In genomic region chr8:69789731-69790130, GRCm38 (mm10) we compare ENCODE assay signal across 11 mouse cellular contexts. TPM values are rescaled to one million over a fixed set of nuclear protein-coding genes. Genes with fewer than 3 reads are reported as not detected.
DNase-seq lines count a peak whose midpoint lies in the region; ATAC-seq lines count a peak whose summit lies in the region.
"Had no signal": no experiment of that assay in that cellular context is flagged by ENCODE, and none has a peak within 500 bp of the region (broad histone marks: within the 10 kb centered on the region; RNA-seq: fewer than 3 reads in every experiment).

No protein-coding gene starts in this region.

- WGBS in heart, embryonic 16.5 days, result 58% methylated on average over 5 of the region's 5 CpGs
- 72% methylated on average over 5 of the region's 5 CpGs for WGBS in midbrain, embryonic 10.5 days
- 75% methylated on average over 5 of the region's 5 CpGs for WGBS in midbrain, embryonic 16.5 days
- WGBS in limb, embryonic 13.5 days, result 71% methylated on average over 5 of the region's 5 CpGs

- no peak overlapping the region; the same call in 1 of the 2 replicates for H3K9ac ChIP-seq in heart, embryonic 16.5 days (ENCODE audit: low read length)
- H3K9ac ChIP-seq in midbrain, embryonic 16.5 days (ENCODE audit: low read depth, low read length), result no peak overlapping the region
- H3K9ac ChIP-seq in limb, embryonic 13.5 days, result no peak overlapping the region

- H3K36me3 ChIP-seq in heart, embryonic 16.5 days (ENCODE audit: control insufficient read depth, insufficient read depth), result peaks cover 11% of the 10 kb centered on the region
- H3K36me3 ChIP-seq in midbrain, embryonic 10.5 days, result peaks cover 23% of the 10 kb centered on the region
- H3K36me3 ChIP-seq in midbrain, embryonic 16.5 days (ENCODE audit: control insufficient read depth, insufficient read depth, low read length), result peaks cover 2% of the 10 kb centered on the region; the same call in 1 of the 2 replicates
- peaks cover 20% of the 10 kb centered on the region for H3K36me3 ChIP-seq in limb, embryonic 13.5 days

- no peak overlapping the region for H3K4me3 ChIP-seq in heart, embryonic 16.5 days (ENCODE audit: low read length)
- peak overlapping the region; percentile 84 for H3K4me3 ChIP-seq in midbrain, embryonic 10.5 days
- no peak overlapping the region for H3K4me3 ChIP-seq in midbrain, embryonic 16.5 days (ENCODE audit: low read depth, low read length)
- H3K4me3 ChIP-seq in limb, embryonic 13.5 days, result peak overlapping the region; percentile 100

- no peaks in the 10 kb centered on the region for H3K27me3 ChIP-seq in heart, embryonic 16.5 days (ENCODE audit: control insufficient read depth, insufficient read depth, low read length)
- no peaks in the 10 kb centered on the region for H3K27me3 ChIP-seq in midbrain, embryonic 10.5 days (ENCODE audit: low read depth, poor library complexity, severe bottlenecking)
- no peaks in the 10 kb centered on the region for H3K27me3 ChIP-seq in midbrain, embryonic 16.5 days (ENCODE audit: control insufficient read depth, insufficient read depth, low read depth, low read length)
- H3K27me3 ChIP-seq in limb, embryonic 13.5 days, result no peaks in the 10 kb centered on the region
- H3K27me3 ChIP-seq: Patski had no signal

- no peak for ATAC-seq in heart, embryonic 16.5 days (replicated peaks; ENCODE audit: extremely low read depth, insufficient read depth, low FRiP score)
- ATAC-seq in midbrain, embryonic 16.5 days, result no peak
- no peak for ATAC-seq in limb, embryonic 13.5 days (ENCODE audit: low FRiP score, low read depth)
- ATAC-seq: Patski had no signal

- H3K4me1 ChIP-seq in heart, embryonic 16.5 days (ENCODE audit: control insufficient read depth, insufficient read depth, low read length), result peaks cover 16% of the 10 kb centered on the region
- peaks cover 34% of the 10 kb centered on the region for H3K4me1 ChIP-seq in midbrain, embryonic 10.5 days
- peaks cover 19% of the 10 kb centered on the region for H3K4me1 ChIP-seq in midbrain, embryonic 16.5 days (ENCODE audit: control insufficient read depth, insufficient read depth, low read length)
- H3K4me1 ChIP-seq in limb, embryonic 13.5 days, result peaks cover 25% of the 10 kb centered on the region

- H3K27ac ChIP-seq in heart, embryonic 16.5 days (ENCODE audit: low read length), result no peak overlapping the region
- H3K27ac ChIP-seq in midbrain, embryonic 10.5 days (replicated peaks), result no peak overlapping the region
- H3K27ac ChIP-seq in midbrain, embryonic 16.5 days (ENCODE audit: low read length), result no peak overlapping the region
- H3K27ac ChIP-seq in limb, embryonic 13.5 days, result no peak overlapping the region

- H3K9me3 ChIP-seq in heart, embryonic 16.5 days (replicated peaks; ENCODE audit: control insufficient read depth, low read length), result no peaks in the 10 kb centered on the region
- H3K9me3 ChIP-seq in midbrain, embryonic 10.5 days (replicated peaks), result no peaks in the 10 kb centered on the region
- H3K9me3 ChIP-seq in midbrain, embryonic 16.5 days (replicated peaks; ENCODE audit: control insufficient read depth, low read length, poor library complexity, severe bottlenecking), result no peaks in the 10 kb centered on the region
- H3K9me3 ChIP-seq in limb, embryonic 13.5 days, result no peaks in the 10 kb centered on the region

- no peak for DNase-seq in heart, adult 8-10 months (ENCODE audit: low spot score)
- DNase-seq in midbrain, embryonic 10.5 days (ENCODE audit: low spot score), result no peak
- DNase-seq in R1 (ENCODE audit: low read depth, low spot score), result peak; percentile 19
- DNase-seq in adrenal gland, postnatal 4 days (ENCODE audit: low spot score in 2 of 2), result no peak
- DNase-seq in gastrocnemius, adult 18-20 months (ENCODE audit: low spot score), result no peak
- DNase-seq: lung, postnatal 4 days; thymus, adult 2 months had no signal

- peak overlapping the region; percentile 76; the same call in 1 of the 2 replicates for H3K4me2 ChIP-seq in heart, embryonic 16.5 days (ENCODE audit: low read depth, low read length)
- no peak overlapping the region for H3K4me2 ChIP-seq in midbrain, embryonic 16.5 days (ENCODE audit: low read length)
- peak overlapping the region; percentile 82 for H3K4me2 ChIP-seq in limb, embryonic 13.5 days (replicated peaks)

RNA-seq across cellular contexts. Expression of gene Atp13a1, which starts 1.2 kb away (rescaled TPM):
- 29.3 TPM in 2 replicates for polyA plus RNA-seq in heart, embryonic 16.5 days (2015; fragmentation: Nextera tagmentation; extraction: Ambion mirVana)
- total RNA-seq in heart, adult 8-10 months (2022), result 10 to 100 TPM; 12.5 to 13.6 (median 13.4) TPM
- 57.1 and 58.1 TPM in 2 replicates for polyA plus RNA-seq in midbrain, embryonic 10.5 days (2016; fragmentation: Nextera tagmentation; extraction: Ambion mirVana)
- 55.5 and 57.1 TPM in 2 replicates for polyA plus RNA-seq in midbrain, embryonic 16.5 days (2015; fragmentation: Nextera tagmentation; extraction: Ambion mirVana)
- 48.6 and 52.7 TPM in 2 replicates for polyA plus RNA-seq in limb, embryonic 13.5 days (2015; fragmentation: Nextera tagmentation; extraction: Ambion mirVana)
- 10 to 100 TPM; 41.0 to 44.7 TPM for total RNA-seq in adrenal gland, postnatal 4 days (2021)
- total RNA-seq in gastrocnemius, adult 18-20 months (2021), result 1 to 10 TPM; 8.4 to 9.4 TPM

RNA-seq across cellular contexts. Expression of gene Zfp866, which starts 1.2 kb away (rescaled TPM):
- polyA plus RNA-seq in heart, embryonic 16.5 days (2015; fragmentation: Nextera tagmentation; extraction: Ambion mirVana), result 18.0 and 20.3 TPM in 2 replicates
- 10 to 100 TPM; 13.7 to 15.6 (median 15.0) TPM for total RNA-seq in heart, adult 8-10 months (2022)
- polyA plus RNA-seq in midbrain, embryonic 10.5 days (2016; fragmentation: Nextera tagmentation; extraction: Ambion mirVana), result 35.2 and 37.2 TPM in 2 replicates
- 38.8 and 44.3 TPM in 2 replicates for polyA plus RNA-seq in midbrain, embryonic 16.5 days (2015; fragmentation: Nextera tagmentation; extraction: Ambion mirVana)
- 38.2 and 38.7 TPM in 2 replicates for polyA plus RNA-seq in limb, embryonic 13.5 days (2015; fragmentation: Nextera tagmentation; extraction: Ambion mirVana)
- total RNA-seq in adrenal gland, postnatal 4 days (2021), result 10 to 100 TPM; 31.4 to 34.4 TPM
- total RNA-seq in gastrocnemius, adult 18-20 months (2021), result 10 to 100 TPM; 14.1 to 14.4 TPM

RNA-seq across cellular contexts. Expression of gene Gm20422, which starts 15.0 kb away (rescaled TPM):
- 0.25 TPM in 1 of 2 replicates, not detected in the other for polyA plus RNA-seq in heart, embryonic 16.5 days (2015; fragmentation: Nextera tagmentation; extraction: Ambion mirVana)
- total RNA-seq in heart, adult 8-10 months (2022), result 1 to 10 TPM in 2 of 4 experiments, under 1 TPM in 1, not detected in 1; 0.57 to 1.9 (median 1.1) TPM
- 0.43 TPM in 1 of 2 replicates, not detected in the other for polyA plus RNA-seq in midbrain, embryonic 10.5 days (2016; fragmentation: Nextera tagmentation; extraction: Ambion mirVana)
- 0.31 and 0.83 TPM in 2 replicates for polyA plus RNA-seq in midbrain, embryonic 16.5 days (2015; fragmentation: Nextera tagmentation; extraction: Ambion mirVana)
- polyA plus RNA-seq in limb, embryonic 13.5 days (2015; fragmentation: Nextera tagmentation; extraction: Ambion mirVana), result 0.19 TPM in 1 of 2 replicates, not detected in the other
- 1 to 10 TPM in 1 of 2 experiments, under 1 TPM in 1; 0.70 to 4.9 TPM for total RNA-seq in adrenal gland, postnatal 4 days (2021)
- 1 to 10 TPM; 3.2 to 3.3 TPM for total RNA-seq in gastrocnemius, adult 18-20 months (2021)
- polyA plus RNA-seq: thymus, adult 2 months had no signal

RNA-seq across cellular contexts. Expression of gene Gmip, which starts 18.7 kb away (rescaled TPM):
- polyA plus RNA-seq in heart, embryonic 16.5 days (2015; fragmentation: Nextera tagmentation; extraction: Ambion mirVana), result 9.3 and 9.8 TPM in 2 replicates
- total RNA-seq in heart, adult 8-10 months (2022), result 1 to 10 TPM; 4.1 to 6.9 (median 4.8) TPM
- polyA plus RNA-seq in midbrain, embryonic 10.5 days (2016; fragmentation: Nextera tagmentation; extraction: Ambion mirVana), result 7.7 and 9.7 TPM in 2 replicates
- polyA plus RNA-seq in midbrain, embryonic 16.5 days (2015; fragmentation: Nextera tagmentation; extraction: Ambion mirVana), result 40.3 and 42.1 TPM in 2 replicates
- polyA plus RNA-seq in limb, embryonic 13.5 days (2015; fragmentation: Nextera tagmentation; extraction: Ambion mirVana), result 7.3 and 9.0 TPM in 2 replicates
- 10 to 100 TPM; 21.1 to 24.6 TPM for total RNA-seq in adrenal gland, postnatal 4 days (2021)
- 1 to 10 TPM; 3.5 to 3.8 TPM for total RNA-seq in gastrocnemius, adult 18-20 months (2021)

RNA-seq across cellular contexts. Expression of gene Lpar2, which starts 32.5 kb away (rescaled TPM):
- 0.20 and 0.21 TPM in 2 replicates for polyA plus RNA-seq in heart, embryonic 16.5 days (2015; fragmentation: Nextera tagmentation; extraction: Ambion mirVana)
- total RNA-seq in heart, adult 8-10 months (2022), result under 1 TPM in 3 of 4 experiments, not detected in 1; 0.22 to 0.31 (median 0.26) TPM
- 0.65 and 0.68 TPM in 2 replicates for polyA plus RNA-seq in midbrain, embryonic 10.5 days (2016; fragmentation: Nextera tagmentation; extraction: Ambion mirVana)
- polyA plus RNA-seq in midbrain, embryonic 16.5 days (2015; fragmentation: Nextera tagmentation; extraction: Ambion mirVana), result 0.69 and 0.88 TPM in 2 replicates
- 0.83 and 0.98 TPM in 2 replicates for polyA plus RNA-seq in limb, embryonic 13.5 days (2015; fragmentation: Nextera tagmentation; extraction: Ambion mirVana)
- 1 to 10 TPM; 2.8 to 3.8 TPM for total RNA-seq in adrenal gland, postnatal 4 days (2021)
- total RNA-seq in gastrocnemius, adult 18-20 months (2021), result under 1 TPM; 0.05 to 0.07 TPM

Comparison
In these comparisons a context has a peak if more than half of its experiments do, and no peak if none do; other contexts are left out.
1. H3K4me3 ChIP-seq: peak in midbrain, embryonic 10.5 days (single experiment) and limb, embryonic 13.5 days (single experiment); none in heart, embryonic 16.5 days (single experiment) and midbrain, embryonic 16.5 days (single experiment).